Mouse (Mus musculus) ovary, postnatal 36 days (tissue): ENCODE measurements around the gene Ccl19.
"Not testable (repeated sequence)": the region's sequence is repeated elsewhere in the genome, so short reads cannot be mapped to it uniquely, and the experiment has no call there.

Experiments used
- DNase-seq: peaks from one replicate; pipeline ENCODE4 v3.0.0; 2022; ENCODE audit warnings: low spot score, mixed read lengths

The Ccl19 gene

GRCm38 (mm10) chr4:42756477-42756876 is at the start of gene Ccl19:
Gene Ccl19 (minus strand): TSS chr4:42756577.
- DNase-seq: not testable (repeated sequence)

- not testable (repeated sequence) for DNase-seq
Observed at GRCm38 (mm10) chr4:42773893-42774292, 17.5 kb upstream of the Ccl19 start, which contains the start of gene Ccl21a. Gene Ccl21a (minus strand): TSS chr4:42773993.

GRCm38 (mm10) chr4:42735245-42735644 is 21.1 kb downstream of the Ccl19 start, which contains the start of gene 4930578G10Rik:
Gene 4930578G10Rik (plus strand): TSS chr4:42735545.
- not testable (repeated sequence) for DNase-seq
